Mouse (Mus musculus) small intestine, adult 2 months (tissue): ENCODE data around the gene Agap1.

Source experiments
- CTCF ChIP-seq: fragments of 200-500 bp; IDR thresholded peaks from 2 replicates; pipeline ENCODE4 v1.5.1; 2012; ENCODE audit warnings: low read depth, mild to moderate bottlenecking, control low read depth, inconsistent platforms, low read length, moderate library complexity, mixed read lengths; ENCODE audit not compliant: insufficient replicate concordance, insufficient read length; ENCODE audit errors: extremely low read depth
- POLR2A ChIP-seq: fragments of 200-500 bp; IDR thresholded peaks from 2 replicates; pipeline ENCODE4 v1.6.1; 2012; ENCODE audit warnings: low read depth, mild to moderate bottlenecking, control low read depth, inconsistent platforms, low read length, moderate library complexity

DNA sequence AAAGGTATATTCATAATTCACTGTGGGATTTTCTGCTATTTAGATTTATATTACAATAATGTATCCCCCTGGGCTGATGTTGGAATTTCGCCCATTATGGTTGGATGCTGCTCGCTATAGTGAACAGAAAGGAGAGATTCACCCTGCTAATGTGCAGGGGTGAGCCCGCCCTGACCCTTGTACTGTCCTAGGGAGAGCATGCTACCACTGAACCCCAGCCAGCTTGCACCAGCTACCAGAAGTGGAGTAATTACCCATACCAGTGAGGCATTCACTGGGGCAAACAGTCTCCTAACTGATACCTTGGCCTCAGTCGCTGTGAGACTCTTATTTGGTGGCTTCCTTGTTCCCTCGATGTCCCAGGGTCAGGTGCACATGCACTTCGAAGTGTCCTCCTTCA lies 281.4 kb downstream of the Agap1 start:
- TF ChIP-seq CTCF (no peak), POLR2A (no peak)
